Mouse (Mus musculus) central nervous system, embryonic 11.5 days (tissue): ENCODE measurements around the gene Btf3. TPM values are rescaled to one million over a fixed set of nuclear protein-coding genes. Genes with fewer than 3 reads are reported as not detected.

Experiments
- polyA plus RNA-seq: library from polyadenylated mRNA; depleted of rRNA; stranded (reverse); fragments of >200 nt; gene quantifications from 2 replicates; pipeline ENCODE4 v1.2.3, GENCODE M21; 2012; rRNA removed

Btf3 gene
- polyA plus RNA-seq, result 723 and 1,066 TPM in 2 replicates

DNA sequence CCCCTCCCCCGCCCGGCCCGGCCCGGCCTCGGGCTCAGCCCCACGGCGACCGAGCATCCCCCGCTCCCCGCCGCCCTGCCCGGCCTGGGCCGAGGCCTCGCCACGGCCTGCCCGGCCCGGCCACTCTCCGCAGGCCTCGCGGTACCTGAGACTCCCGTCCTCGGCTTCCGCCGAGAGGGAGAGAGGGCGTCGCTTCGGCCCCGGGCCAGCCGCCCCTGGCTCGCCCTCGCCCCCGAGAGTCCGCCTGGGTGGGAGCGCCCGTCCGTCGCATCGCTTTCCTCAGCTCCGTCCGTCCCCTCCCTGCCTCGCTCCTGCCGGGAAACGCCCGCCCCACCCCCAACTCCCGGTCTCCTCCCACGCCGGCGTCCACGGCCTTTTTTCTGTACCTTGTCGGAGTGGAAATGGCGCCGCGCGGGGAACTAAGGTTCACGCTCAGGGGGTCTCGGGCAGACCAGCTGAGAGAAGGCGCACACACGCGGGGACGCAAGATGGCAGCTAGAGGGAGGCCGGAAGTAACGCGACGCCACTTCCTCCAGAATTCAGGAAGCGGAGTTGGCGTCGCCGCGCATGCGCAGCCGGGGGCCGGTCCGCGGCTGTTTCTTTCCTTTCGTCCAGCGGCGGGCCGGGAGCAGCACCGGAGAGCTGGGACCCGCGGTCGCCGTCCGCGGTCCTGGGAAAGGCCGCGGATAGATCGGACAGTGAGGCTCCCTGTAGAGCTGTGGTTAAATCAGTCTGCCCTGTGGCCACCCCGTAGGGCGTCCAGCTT lies at the start of gene Btf3:
Btf3 (minus strand) TSS at position 527 of the 766 bp plus-strand sequence.

DNA sequence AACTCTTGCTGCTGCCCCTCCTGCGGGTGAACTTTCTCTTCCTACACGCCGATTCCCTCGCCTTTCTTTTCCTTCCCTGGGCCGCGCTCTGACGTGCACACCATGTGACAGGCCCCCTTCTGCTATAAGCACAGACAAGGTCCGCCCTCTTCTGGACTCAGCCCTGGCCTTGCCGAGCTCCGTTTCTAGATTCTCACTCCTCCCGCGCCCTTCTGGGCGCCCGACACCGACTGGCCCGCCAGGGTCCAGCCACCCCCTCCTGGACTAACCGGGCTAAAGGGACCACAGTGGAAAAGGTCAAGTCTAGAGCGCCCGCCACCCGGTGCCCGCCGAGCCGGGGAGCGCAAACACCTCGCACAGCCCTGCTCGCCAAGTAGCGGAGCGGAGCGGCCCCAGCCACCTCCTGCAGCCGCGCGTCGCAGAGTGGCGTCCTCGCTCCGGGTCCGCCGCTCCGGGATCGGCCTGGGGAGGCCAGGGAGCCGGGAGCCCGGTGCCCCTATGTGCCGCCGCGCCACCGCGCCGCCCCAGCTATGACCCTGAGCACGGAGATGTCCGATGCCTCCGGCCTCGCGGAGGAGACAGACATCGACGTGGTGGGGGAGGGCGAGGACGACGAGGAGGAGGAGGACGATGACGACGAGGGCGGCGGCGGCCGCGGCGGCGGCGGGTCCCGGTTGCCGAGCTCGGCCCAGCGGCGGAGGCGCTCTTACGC lies 37.4 kb upstream of the Btf3 start, which contains the start of gene Foxd1:
Foxd1 (plus strand) TSS at position 153 of the 712 bp plus-strand sequence.

DNA sequence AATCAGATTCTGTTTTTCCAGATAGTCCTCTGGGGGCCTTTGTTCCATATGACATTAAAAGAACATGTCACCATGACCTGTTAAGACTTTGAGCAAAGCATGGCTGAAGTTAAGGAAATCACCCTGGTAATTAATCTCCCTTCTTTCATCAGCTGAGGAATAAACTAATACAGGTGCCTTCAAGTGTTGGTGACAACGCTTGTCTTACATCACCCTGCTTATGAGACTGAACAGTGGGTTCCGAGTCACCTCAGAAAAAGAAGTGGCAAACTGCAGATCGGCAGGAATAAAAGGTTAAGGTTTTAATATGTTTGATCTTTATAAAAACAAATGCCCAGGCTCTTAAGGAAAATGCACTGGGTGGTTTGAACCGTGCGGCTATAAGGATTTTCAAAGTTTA lies 37.1 kb downstream of the Btf3 start, which contains the start of gene Gm21976:
Gm21976 (plus strand) TSS at position 202 of the 400 bp plus-strand sequence.

GRCm38 (mm10) chr13:98262636-98263457 lies 54.0 kb downstream of the Btf3 start, which contains the start of the genes Utp15 and Ankra2:
Gene Utp15, minus strand, starts transcription at chr13:98263041.
Gene Ankra2, plus strand, starts transcription at chr13:98263074.

Other genes with a start within 250 kb of the Btf3 start
- gene Arhgef28, start 110.6 kb downstream of the Btf3 start, polyA plus RNA-seq, result 4.7 and 8.4 TPM in 2 replicates
- gene Utp15, start 54.0 kb downstream of the Btf3 start, polyA plus RNA-seq, result 21.7 and 25.8 TPM in 2 replicates
- gene Ankra2, start 53.9 kb downstream of the Btf3 start, polyA plus RNA-seq, result 42.6 and 44.9 TPM in 2 replicates
- not detected in 2 replicates for gene Gm21976, start 37.1 kb downstream of the Btf3 start, polyA plus RNA-seq
- 13.8 and 14.1 TPM in 2 replicates for gene Foxd1, start 37.2 kb upstream of the Btf3 start, polyA plus RNA-seq
- 0.60 and 0.97 TPM in 2 replicates for gene Gm10320, start 175.0 kb upstream of the Btf3 start, polyA plus RNA-seq